Mouse (Mus musculus) induced T-regulatory cell, adult 2 months (primary cell): Measurements from ENCODE around the gene Smad5.

Experiments used
- DNase-seq: peaks from one replicate; pipeline ENCODE4 v3.0.0-alpha.2; 2012; ENCODE audit warnings: low read depth

Gene Smad5

GRCm38 (mm10) chr13:56755871-56756270 is 53.1 kb downstream of the Smad5 start:
- DNase-seq, result peak; percentile 23

- no peak for DNase-seq
Measured at GRCm38 (mm10) chr13:56757201-56757600, 54.4 kb downstream of the Smad5 start.

- DNase-seq, result peak; percentile 76
Measured at GRCm38 (mm10) chr13:56758492-56758891, 55.7 kb downstream of the Smad5 start.

DNA sequence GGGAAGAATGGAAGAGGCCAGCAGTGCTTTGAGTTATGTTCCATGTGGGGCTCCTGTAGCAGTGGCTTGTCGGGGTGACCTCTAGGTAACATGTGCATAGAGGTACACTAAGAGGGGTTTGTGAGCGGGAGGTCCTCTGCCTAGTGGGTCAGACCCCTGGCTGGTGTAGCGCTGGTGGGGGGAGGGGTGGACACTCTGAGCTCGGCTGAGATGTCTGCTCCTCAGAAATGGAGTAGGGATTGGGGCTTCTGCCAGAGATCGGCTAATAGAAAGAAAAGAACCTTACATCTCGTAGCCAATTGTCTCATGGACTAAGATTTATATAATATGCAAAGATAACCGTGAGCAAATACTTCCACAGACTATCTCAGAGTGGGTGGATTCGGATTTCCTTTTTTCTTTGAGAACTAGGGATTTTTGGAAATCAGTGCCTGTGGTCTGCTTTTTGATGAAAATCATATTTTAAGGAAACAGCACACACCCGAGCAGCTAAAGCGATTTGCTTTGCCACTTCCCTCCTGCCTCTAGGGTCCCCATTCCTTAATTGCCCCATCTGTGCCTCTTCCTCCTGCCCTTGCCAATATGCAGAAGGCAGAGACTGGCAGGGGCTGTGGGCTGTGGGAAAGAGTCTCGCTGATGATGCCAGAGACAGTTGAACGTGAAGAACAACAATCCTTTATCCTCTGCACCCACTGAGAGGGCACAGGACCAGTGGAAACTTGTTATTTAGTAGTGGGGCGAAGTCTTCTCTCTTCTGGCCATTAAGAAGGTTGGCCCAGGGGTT is 59.8 kb downstream of the Smad5 start:
- DNase-seq, result no peak

DNA sequence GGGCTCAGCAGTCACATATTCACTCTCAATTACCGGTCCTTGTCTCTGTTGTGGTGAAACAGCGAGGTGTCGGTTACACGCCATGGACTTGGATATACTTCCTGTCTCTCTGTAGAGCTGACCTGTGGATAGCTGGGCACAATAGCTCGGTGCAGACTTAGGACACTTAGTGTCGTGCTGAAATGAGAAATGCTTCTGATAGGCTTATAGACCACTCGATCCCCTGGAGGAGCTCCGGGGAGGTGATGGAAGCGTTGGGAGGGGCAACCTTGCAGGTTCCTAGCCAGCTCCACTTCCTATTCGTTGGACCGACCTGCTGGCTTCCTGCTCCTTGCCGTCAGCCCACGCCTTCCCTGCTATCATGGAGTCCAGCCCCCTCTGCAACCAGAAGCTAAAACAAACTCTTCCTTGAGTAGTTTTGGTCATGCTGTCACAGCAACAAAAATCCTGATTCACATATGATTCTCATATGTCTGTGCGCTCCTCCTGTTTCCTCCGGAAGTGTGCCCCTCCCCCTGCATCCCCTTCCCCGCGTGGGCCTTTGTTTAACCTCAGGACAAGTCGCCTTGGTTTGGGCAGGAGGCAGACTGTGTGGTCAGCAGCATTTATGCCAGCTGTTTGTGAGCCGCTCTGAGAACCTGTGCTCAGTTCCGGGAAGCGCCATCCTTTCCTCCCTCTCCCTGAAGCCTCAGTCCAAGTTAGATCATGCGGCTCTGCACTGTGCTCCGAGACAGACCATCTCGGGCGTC is 62.6 kb downstream of the Smad5 start:
- DNase-seq, result peak; percentile 34

DNA sequence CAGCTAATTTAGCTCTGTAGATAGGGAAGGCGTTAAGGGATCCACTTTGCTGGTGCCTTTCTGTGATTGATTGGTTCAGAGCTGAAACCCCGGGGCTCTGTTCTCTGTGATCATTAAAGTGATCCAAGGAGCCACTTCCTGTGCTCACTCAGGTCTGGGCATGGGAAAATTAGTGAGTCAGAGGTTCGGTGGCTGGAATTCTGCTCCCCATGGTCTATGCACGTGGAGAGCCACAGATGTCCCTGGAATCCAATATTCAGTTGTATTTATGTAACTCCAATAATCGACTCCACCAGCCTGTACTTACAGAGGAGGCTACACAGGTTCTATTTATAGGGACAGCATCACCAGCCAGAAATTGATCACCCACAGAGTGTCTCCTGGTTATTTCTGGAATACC is 63.4 kb downstream of the Smad5 start:
- no peak for DNase-seq

DNA sequence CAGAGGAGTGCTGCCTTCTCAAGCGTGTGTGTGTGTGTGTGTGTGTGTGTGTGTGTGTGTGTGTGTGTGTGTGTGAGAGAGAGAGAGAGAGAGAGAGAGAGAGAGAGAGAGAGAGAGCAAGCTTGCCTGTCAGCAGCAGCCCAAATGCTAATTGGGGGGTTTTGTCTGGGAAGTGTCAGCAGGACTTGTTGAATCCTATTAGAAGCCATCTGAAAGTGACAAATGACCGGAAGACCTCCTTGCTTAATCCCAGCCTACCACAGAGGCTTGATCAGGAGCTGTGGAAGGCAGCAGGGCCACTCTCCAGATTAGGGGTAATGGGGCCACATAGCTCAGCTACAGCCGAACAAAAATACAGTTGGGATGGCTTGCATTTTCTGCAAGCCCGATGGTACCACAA is 66.6 kb downstream of the Smad5 start:
- DNase-seq, result no peak

- DNase-seq, result no peak
Measured at GRCm38 (mm10) chr13:56770136-56770578, 67.3 kb downstream of the Smad5 start.

- DNase-seq, result peak; percentile 23
Measured at GRCm38 (mm10) chr13:56770786-56771185, 68.0 kb downstream of the Smad5 start.

GRCm38 (mm10) chr13:56772592-56772991 is 69.8 kb downstream of the Smad5 start:
- no peak for DNase-seq

DNA sequence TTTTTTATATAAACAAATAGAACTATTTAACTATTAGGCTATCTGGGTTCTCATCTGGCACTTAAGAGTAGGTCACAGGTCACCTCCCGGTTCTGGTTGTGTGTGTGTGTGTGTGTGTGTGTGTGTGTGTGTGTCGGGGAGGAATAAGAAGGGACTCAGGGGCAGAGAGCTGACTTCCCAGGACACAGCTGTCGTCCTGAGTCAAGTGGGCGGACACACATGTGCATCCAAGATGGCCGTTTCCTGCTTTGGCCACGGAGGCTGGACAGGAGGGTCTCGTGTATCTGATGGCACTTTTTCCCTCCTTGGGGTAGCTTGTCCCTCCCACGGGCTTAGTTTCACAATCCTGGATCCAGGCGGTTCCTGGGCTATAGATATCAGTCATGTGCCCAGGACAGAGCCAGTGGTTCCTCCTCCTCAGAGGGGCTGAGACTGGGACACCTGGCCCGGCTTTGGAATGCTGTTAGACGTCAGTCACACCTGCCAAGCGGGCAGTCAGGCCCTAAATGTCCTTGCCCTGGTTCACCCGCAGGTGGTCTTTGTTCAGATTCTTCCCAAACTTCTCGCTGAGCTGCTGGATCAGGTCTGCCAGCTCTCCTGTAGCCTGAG is 70.6 kb downstream of the Smad5 start:
- DNase-seq, result no peak

- peak; percentile 48 for DNase-seq
Measured at GRCm38 (mm10) chr13:56774304-56774703, 71.5 kb downstream of the Smad5 start.

DNA sequence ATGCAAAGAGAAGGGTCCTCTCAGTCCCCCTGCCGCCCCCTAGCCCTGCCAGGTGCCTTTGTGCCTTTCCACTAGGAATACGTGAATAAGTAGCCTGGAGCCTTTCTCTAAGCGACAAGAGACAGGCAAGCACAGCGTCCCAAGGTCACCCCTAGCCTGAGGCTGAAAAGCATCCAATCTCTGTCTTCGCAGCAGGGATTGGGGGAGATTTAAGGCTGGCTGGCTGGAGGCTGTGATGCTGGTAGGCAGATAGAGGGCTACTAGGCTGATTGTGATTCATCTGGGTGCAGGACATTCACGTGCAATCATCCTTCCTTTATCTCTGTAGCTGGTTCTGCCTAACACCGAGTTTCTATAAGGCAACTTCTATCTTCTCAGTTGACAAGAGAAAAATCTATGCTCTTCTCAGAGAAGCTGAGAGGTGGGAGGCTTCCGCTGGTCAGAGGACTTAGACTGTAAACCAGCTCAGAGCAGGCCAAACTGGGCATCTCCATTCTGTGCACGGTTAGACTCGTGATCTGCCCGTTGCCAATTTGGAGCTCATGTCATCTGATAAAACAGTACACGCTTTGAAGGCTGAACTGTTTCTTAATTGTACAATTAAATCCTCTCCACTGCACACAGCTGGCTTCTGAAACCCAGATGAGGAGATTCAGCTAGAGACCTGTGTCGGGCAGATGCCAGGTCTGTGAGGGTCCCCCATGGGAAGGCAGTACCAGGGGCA is 78.1 kb downstream of the Smad5 start:
- DNase-seq, result no peak

- DNase-seq, result no peak
Measured at GRCm38 (mm10) chr13:56781697-56782096, 78.9 kb downstream of the Smad5 start.

GRCm38 (mm10) chr13:56782621-56783020 is 79.8 kb downstream of the Smad5 start:
- no peak for DNase-seq

DNA sequence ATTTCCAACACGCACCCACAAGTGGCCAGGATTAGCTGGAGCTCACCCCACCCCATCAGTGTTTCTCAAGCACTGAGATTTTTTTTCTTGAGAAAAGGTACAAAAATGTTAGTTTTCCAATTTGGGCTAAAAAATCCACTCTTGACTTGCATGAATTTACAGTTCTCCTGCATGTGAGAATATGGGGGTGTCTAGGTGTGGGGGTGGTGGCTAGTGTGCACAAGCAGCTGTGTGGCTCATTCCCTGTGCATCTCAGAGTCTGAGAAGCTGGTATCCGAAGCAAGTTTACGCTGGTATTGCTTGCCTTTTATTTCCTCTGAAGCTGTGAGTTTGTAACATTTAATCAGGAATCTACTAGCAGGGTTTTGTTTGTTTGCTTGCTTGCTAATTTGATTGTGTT is 87.9 kb downstream of the Smad5 start:
- DNase-seq, result no peak
